Mouse (Mus musculus) E14TG2a.4 (cell line): ENCODE results near the gene Sugp1.

Source experiments
- CTCF ChIP-seq: conservative IDR thresholded peaks from 2 replicates; pipeline ENCODE4 v1.5.1; 2014; ENCODE audit warnings: low read length
- NANOG ChIP-seq: IDR thresholded peaks from 2 replicates; pipeline ENCODE4 v1.6.1; 2014; ENCODE audit warnings: borderline replicate concordance, low read length, mixed read lengths
- POU5F1 ChIP-seq: IDR thresholded peaks from 2 replicates; pipeline ENCODE4 v1.6.1; 2014; ENCODE audit warnings: low read length, borderline replicate concordance

DNA sequence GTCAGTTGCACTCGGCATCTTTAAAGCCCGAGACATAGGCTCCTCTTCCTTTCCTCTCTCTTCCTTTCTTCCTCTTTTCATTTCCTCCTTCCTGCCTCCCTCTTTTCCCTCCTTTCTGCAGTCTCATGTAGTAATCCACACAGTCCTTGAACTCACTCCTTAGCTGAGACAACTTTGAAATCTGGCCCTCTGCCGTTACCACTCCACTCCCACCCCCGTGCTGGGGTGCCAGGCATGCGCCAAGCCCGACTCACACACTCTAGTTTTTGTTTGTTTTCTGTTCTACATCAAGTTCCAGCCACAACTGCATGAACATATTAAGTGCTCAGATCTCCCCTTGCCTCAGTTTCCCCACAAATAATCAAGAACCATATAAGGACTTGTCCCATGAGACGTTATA lies 62.3 kb downstream of the Sugp1 start:
- no peak for TF ChIP-seq CTCF
- no peak for TF ChIP-seq NANOG
- no peak for TF ChIP-seq POU5F1
